Mouse (Mus musculus) testis, adult 2 months (tissue): ENCODE measurements around the gene Phf12.
A peak's percentile ranks its signal among the peaks of the same experiment; 100 is the strongest.

Experiments used
- CTCF ChIP-seq: fragments of 200-500 bp; IDR thresholded peaks from 2 replicates; pipeline ENCODE4 v1.5.1; 2012; ENCODE audit warnings: low read depth, mild to moderate bottlenecking, inconsistent platforms, low read length, moderate library complexity; ENCODE audit not compliant: control insufficient read depth, insufficient read depth, insufficient replicate concordance
- POLR2A ChIP-seq: fragments of 200-500 bp; IDR thresholded peaks from 2 replicates; pipeline ENCODE4 v1.6.1; 2012; ENCODE audit warnings: low read depth, mild to moderate bottlenecking, inconsistent platforms, low read length, moderate library complexity; ENCODE audit not compliant: control insufficient read depth

- TF ChIP-seq POLR2A (no peak), CTCF (peak; percentile 69; the same call in 1 of the 2 replicates)
Observed at GRCm38 (mm10) chr11:78059833-78060757, 77.5 kb downstream of the Phf12 start.
